Comparison of ENCODE assay signal across 12 mouse cellular contexts in genomic region chr1:91564004-91564403, GRCm38 (mm10). TPM values are rescaled to one million over a fixed set of nuclear protein-coding genes. Genes with fewer than 3 reads are reported as not detected.
DNase-seq lines count a peak whose midpoint lies in the region; ATAC-seq and TF ChIP-seq lines count a peak whose summit lies in the region.
"Had no signal": no experiment of that assay in that cellular context is flagged by ENCODE, and none has a peak within 500 bp of the region (broad histone marks: within the 10 kb centered on the region; RNA-seq: fewer than 3 reads in every experiment).

No protein-coding gene starts in this region.

- peak; percentile 61 for TF ChIP-seq CTCF in kidney, adult 2 months (conservative IDR thresholded peaks at IDR 0.05; ENCODE audit: insufficient read depth, insufficient read length, low read depth, low read length)
- no peak for TF ChIP-seq CTCF in G1E (IDR thresholded peaks at IDR 0.05; ENCODE audit: low read depth, low read length)

- intact Hi-C loops in left cerebral cortex, postnatal 25 days (cut with DNase I), result no loop called here

- no peak overlapping the region for H3K4me2 ChIP-seq in kidney, embryonic 14.5 days (replicated peaks; ENCODE audit: low read depth, low read length)
- H3K4me2 ChIP-seq: embryonic facial prominence, embryonic 15.5 days; hindbrain, embryonic 12.5 days; limb, embryonic 15.5 days; stomach, embryonic 15.5 days had no signal

- DNase-seq in kidney, adult 2 months, result peak; percentile 4
- DNase-seq in G1E (ENCODE audit: low spot score), result no peak
- peak; percentile 23 for DNase-seq in lung, postnatal 36 days
- no peak for DNase-seq in urinary bladder, adult 2 months (ENCODE audit: low spot score)
- no peak for DNase-seq in left cerebral cortex, postnatal 25 days (ENCODE audit: low spot score in 2 of 2)
- DNase-seq: adrenal gland, adult 8-10 months had no signal

- H3K27me3 ChIP-seq in kidney, adult 2 months (replicated peaks; ENCODE audit: control insufficient read depth, insufficient read depth, low read length), result no peaks in the 10 kb centered on the region
- no peaks in the 10 kb centered on the region for H3K27me3 ChIP-seq in kidney, embryonic 14.5 days (ENCODE audit: control insufficient read depth, insufficient read depth, low read length)
- peaks cover 26% of the 10 kb centered on the region for H3K27me3 ChIP-seq in G1E (ENCODE audit: insufficient read depth, low read length)
- H3K27me3 ChIP-seq: embryonic facial prominence, embryonic 15.5 days; hindbrain, embryonic 12.5 days; limb, embryonic 15.5 days; stomach, embryonic 15.5 days had no signal

- H3K4me3 ChIP-seq in kidney, adult 2 months (ENCODE audit: insufficient read depth, low read depth, low read length), result no peak overlapping the region
- no peak overlapping the region for H3K4me3 ChIP-seq in kidney, embryonic 14.5 days (ENCODE audit: low read length)
- H3K4me3 ChIP-seq in G1E (ENCODE audit: low read depth, low read length), result no peak overlapping the region
- H3K4me3 ChIP-seq: embryonic facial prominence, embryonic 15.5 days; hindbrain, embryonic 12.5 days; limb, embryonic 15.5 days; stomach, embryonic 15.5 days had no signal

- ATAC-seq in kidney, embryonic 14.5 days (ENCODE audit: low FRiP score, low TSS enrichment), result no peak
- ATAC-seq in G1E (ENCODE audit: extremely low read depth, insufficient number of reproducible peaks, low FRiP score, poor library complexity, severe bottlenecking), result peak; percentile 50
- peak; percentile 64 for ATAC-seq in erythroblast, adult 5-6 weeks (replicated peaks; ENCODE audit: low FRiP score, poor library complexity, severe bottlenecking)

- 80% methylated on average over 3 of the region's 3 CpGs for WGBS in kidney, adult 2 months
- 79% methylated on average over 3 of the region's 3 CpGs for WGBS in kidney, embryonic 14.5 days

- no peaks in the 10 kb centered on the region for H3K9me3 ChIP-seq in kidney, embryonic 14.5 days (ENCODE audit: control insufficient read depth, low read length)
- no peaks in the 10 kb centered on the region for H3K9me3 ChIP-seq in G1E (replicated peaks)
- H3K9me3 ChIP-seq: embryonic facial prominence, embryonic 15.5 days; hindbrain, embryonic 12.5 days; limb, embryonic 15.5 days; stomach, embryonic 15.5 days had no signal

- no peaks in the 10 kb centered on the region for H3K36me3 ChIP-seq in kidney, adult 2 months (ENCODE audit: control insufficient read depth, insufficient read depth, low read length)
- H3K36me3 ChIP-seq in kidney, embryonic 14.5 days (ENCODE audit: control insufficient read depth, insufficient read depth, low read length), result no peaks in the 10 kb centered on the region
- peaks cover 11% of the 10 kb centered on the region for H3K36me3 ChIP-seq in G1E (replicated peaks)
- H3K36me3 ChIP-seq: stomach, embryonic 15.5 days had no signal

- H3K27ac ChIP-seq in kidney, adult 2 months (ENCODE audit: insufficient read depth, low read depth, low read length), result no peak overlapping the region
- no peak overlapping the region for H3K27ac ChIP-seq in kidney, embryonic 14.5 days (ENCODE audit: low read depth, low read length)
- H3K27ac ChIP-seq: embryonic facial prominence, embryonic 15.5 days; hindbrain, embryonic 12.5 days; limb, embryonic 15.5 days; stomach, embryonic 15.5 days had no signal

- H3K4me1 ChIP-seq in kidney, adult 2 months (ENCODE audit: control insufficient read depth, insufficient read depth, low read length), result no peaks in the 10 kb centered on the region
- H3K4me1 ChIP-seq in kidney, embryonic 14.5 days (ENCODE audit: control insufficient read depth, insufficient read depth, low read length), result no peaks in the 10 kb centered on the region
- H3K4me1 ChIP-seq in G1E (ENCODE audit: insufficient read depth, low read depth, low read length), result peaks cover 13% of the 10 kb centered on the region
- H3K4me1 ChIP-seq: hindbrain, embryonic 12.5 days; stomach, embryonic 15.5 days had no signal

- TF ChIP-seq POLR2A in kidney, adult 2 months (IDR thresholded peaks at IDR 0.05; ENCODE audit: low read depth, low read length), result no peak

- no peak overlapping the region for H3K9ac ChIP-seq in kidney, embryonic 14.5 days (ENCODE audit: low read depth, low read length)
- H3K9ac ChIP-seq: embryonic facial prominence, embryonic 15.5 days; hindbrain, embryonic 12.5 days; limb, embryonic 15.5 days; stomach, embryonic 15.5 days had no signal

RNA-seq across cellular contexts. Expression of gene Asb1, which starts 23.7 kb away (rescaled TPM):
- polyA plus RNA-seq in kidney, adult 2 months (2012; rRNA removed), result 7.3 and 7.6 TPM in 2 replicates
- 2.4 and 5.9 TPM in 2 replicates for polyA plus RNA-seq in kidney, embryonic 14.5 days (2014; fragmentation: Nextera tagmentation; extraction: Ambion mirVana)
- 8.3 and 12.9 TPM in 2 replicates for total RNA-seq in G1E (2014; fragmentation: Nextera tagmentation)
- total RNA-seq in G1E (2017), result 25.7 and 28.0 TPM in 2 replicates
- polyA plus RNA-seq in G1E (2012), result 9.3 and 12.4 TPM in 2 replicates
- 106 and 120 TPM in 2 replicates for total RNA-seq in erythroblast, adult 5-6 weeks (2015; ENCODE audit: low replicate concordance)
- total RNA-seq in erythroblast, adult 5-6 weeks (2017; ENCODE audit: low replicate concordance), result 299 and 366 TPM in 2 replicates
- 10.6 and 11.3 TPM in 2 replicates for polyA plus RNA-seq in urinary bladder, adult 2 months (2012; rRNA removed)
- 10 to 100 TPM; 41.7 to 42.4 TPM for total RNA-seq in left cerebral cortex, postnatal 25 days (2021)

Comparison
In these comparisons a context has a peak if more than half of its experiments do, and no peak if none do; other contexts are left out.
1. DNase-seq: peak in kidney, adult 2 months (single experiment) and lung, postnatal 36 days (single experiment); none in G1E (single experiment), urinary bladder, adult 2 months (single experiment) and left cerebral cortex, postnatal 25 days (0 of 2).